Mouse (Mus musculus) cerebellum, adult 2 months (tissue): ENCODE measurements around the gene 4930562C15Rik. TPM values are rescaled to one million over a fixed set of nuclear protein-coding genes. Genes with fewer than 3 reads are reported as not detected.
A peak's percentile ranks its signal among the peaks of the same experiment; 100 is the strongest.

Source experiments
- DNase-seq, 2 experiments: peaks; one replicate each; pipeline ENCODE4 v3.0.0; 2021
- H3K27ac ChIP-seq: fragments of 200-500 bp; 2 replicates; pipeline ENCODE4 v1.5.1; 2012; ENCODE audit warnings: low read length, control low read depth, inconsistent platforms; ENCODE audit not compliant: insufficient read depth
- H3K27me3 ChIP-seq: fragments of 200-500 bp; 2 replicates; pipeline ENCODE4 v1.6.1; 2012; ENCODE audit warnings: inconsistent platforms, mild to moderate bottlenecking, low read length, moderate library complexity; ENCODE audit not compliant: control insufficient read depth, insufficient read depth
- H3K4me1 ChIP-seq: fragments of 200-500 bp; 2 replicates; pipeline ENCODE4 v1.6.1; 2011; ENCODE audit warnings: low read length; ENCODE audit not compliant: control insufficient read depth, insufficient read depth
- H3K4me3 ChIP-seq: fragments of 200-500 bp; replicated peaks from 2 replicates; pipeline ENCODE3; 2011; ENCODE audit warnings: mild to moderate bottlenecking, low read depth, low read length, control low read depth; ENCODE audit not compliant: insufficient read depth
- CTCF ChIP-seq: fragments of 200-500 bp; IDR thresholded peaks from 2 replicates; pipeline ENCODE4 v1.5.1; 2011; ENCODE audit warnings: low read depth, mild to moderate bottlenecking, control low read depth, low read length, moderate library complexity, borderline replicate concordance; ENCODE audit not compliant: insufficient read depth
- POLR2A ChIP-seq: fragments of 200-500 bp; IDR thresholded peaks from 2 replicates; pipeline ENCODE4 v1.6.1; 2011; ENCODE audit warnings: low read length, control low read depth, borderline replicate concordance; ENCODE audit not compliant: insufficient read depth
- WGBS: fragments of 180-500 bp; shearing (Covaris S2); methylation state at CpG from one replicate; pipeline ENCODE4 v1.1.7; 2018; 5-methylcytosine and 5-hydroxymethylcytosine counted together
- polyA plus RNA-seq: library from polyadenylated mRNA; depleted of rRNA; stranded (reverse); fragments of >200 nt; gene quantifications from 2 replicates; pipeline ENCODE4 v1.2.3, GENCODE M21; 2012

The 4930562C15Rik gene
- polyA plus RNA-seq, 1 experiment: not detected

GRCm38 (mm10) chr16:4827639-4828038 is 7.6 kb upstream of the 4930562C15Rik start:
- DNase-seq: no peak
- H3K4me3 ChIP-seq: no peak overlapping the region
- 90% methylated on average over 5 of the region's 5 CpGs for WGBS
- no peaks in the 10 kb centered on the region for H3K27me3 ChIP-seq
- no peaks in the 10 kb centered on the region for H3K4me1 ChIP-seq
- H3K27ac ChIP-seq: no peak overlapping the region
- TF ChIP-seq POLR2A: no peak
- TF ChIP-seq CTCF: no peak

DNA sequence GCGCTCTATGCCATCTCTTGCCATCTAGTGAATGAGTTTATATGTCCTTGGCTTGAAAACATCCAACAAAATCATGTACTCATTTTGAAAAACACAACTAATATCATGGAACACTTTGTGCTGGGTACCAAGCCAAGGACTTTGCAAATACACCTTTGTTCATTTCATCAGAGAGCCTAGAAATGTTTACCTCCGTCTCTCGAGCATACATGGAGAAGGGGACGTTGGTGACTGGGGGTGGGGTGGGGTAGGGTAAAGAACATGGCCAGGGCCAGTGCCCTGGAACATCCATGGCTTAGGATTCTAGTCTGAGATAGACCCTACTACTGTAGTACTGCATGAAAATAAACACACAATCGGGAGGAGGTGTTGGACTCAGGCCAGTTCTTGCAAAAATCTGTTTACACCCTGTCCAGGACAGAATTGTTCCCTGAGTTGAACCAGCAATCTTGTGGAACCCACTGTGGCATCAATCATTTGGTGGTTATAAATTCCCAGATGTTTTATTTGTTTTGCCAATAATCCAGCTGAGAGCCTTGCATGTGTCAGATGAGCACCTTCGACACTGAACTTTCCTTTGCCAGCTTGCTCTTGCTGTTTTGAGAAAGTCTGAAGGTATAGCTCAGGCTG is 5.8 kb upstream of the 4930562C15Rik start:
- 73% methylated on average over 6 of the region's 6 CpGs for WGBS
- DNase-seq: no peak
- H3K4me3 ChIP-seq: no peak overlapping the region
- no peak for TF ChIP-seq POLR2A
- TF ChIP-seq CTCF: no peak
- no peaks in the 10 kb centered on the region for H3K4me1 ChIP-seq
- no peak overlapping the region for H3K27ac ChIP-seq
- H3K27me3 ChIP-seq: no peaks in the 10 kb centered on the region

GRCm38 (mm10) chr16:4831650-4832419 is 3.4 kb upstream of the 4930562C15Rik start:
- WGBS: 61% methylated on average over 15 of the region's 15 CpGs
- TF ChIP-seq POLR2A (no peak), CTCF (0 out of 2 replicates have a peak, but pooled peaks have one; percentile 16)
- no peaks in the 10 kb centered on the region for H3K27me3 ChIP-seq
- H3K4me3 ChIP-seq: no peak overlapping the region
- no peak overlapping the region for H3K27ac ChIP-seq
- no peaks in the 10 kb centered on the region for H3K4me1 ChIP-seq
- no peak for DNase-seq

- no peak for TF ChIP-seq POLR2A
- no peak for TF ChIP-seq CTCF
- Histone ChIP-seq H3K4me1 (no peaks in the 10 kb centered on the region), H3K4me3 (no peak overlapping the region), H3K27me3 (no peaks in the 10 kb centered on the region), H3K27ac (no peak overlapping the region)
- WGBS: 55% methylated on average over 2 of the region's 2 CpGs
- no peak for DNase-seq
Measured at GRCm38 (mm10) chr16:4833858-4834257, 1.4 kb upstream of the 4930562C15Rik start.

DNA sequence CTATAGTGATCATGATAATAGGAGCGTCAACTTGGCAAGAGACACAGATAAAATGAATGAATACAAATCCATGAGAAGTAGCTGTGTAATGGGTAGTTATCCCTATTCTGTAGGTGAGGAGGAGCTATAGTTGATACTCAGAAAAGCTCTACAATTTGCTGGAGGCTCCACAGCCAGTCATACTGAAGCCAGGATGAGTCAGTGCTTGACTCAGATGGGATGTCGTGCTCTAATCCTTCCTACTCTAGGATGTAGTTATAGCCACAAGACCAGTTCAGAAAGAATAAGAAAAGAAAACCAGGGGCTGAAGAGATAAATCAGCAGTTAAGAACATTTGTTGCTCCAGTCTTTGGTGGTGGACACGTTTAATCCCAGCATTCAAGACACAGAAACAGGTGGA is 2.4 kb downstream of the 4930562C15Rik start:
- no peak overlapping the region for H3K4me3 ChIP-seq
- WGBS: 85% methylated on average over 3 of the region's 3 CpGs
- TF ChIP-seq CTCF: no peak
- no peak for TF ChIP-seq POLR2A

DNA sequence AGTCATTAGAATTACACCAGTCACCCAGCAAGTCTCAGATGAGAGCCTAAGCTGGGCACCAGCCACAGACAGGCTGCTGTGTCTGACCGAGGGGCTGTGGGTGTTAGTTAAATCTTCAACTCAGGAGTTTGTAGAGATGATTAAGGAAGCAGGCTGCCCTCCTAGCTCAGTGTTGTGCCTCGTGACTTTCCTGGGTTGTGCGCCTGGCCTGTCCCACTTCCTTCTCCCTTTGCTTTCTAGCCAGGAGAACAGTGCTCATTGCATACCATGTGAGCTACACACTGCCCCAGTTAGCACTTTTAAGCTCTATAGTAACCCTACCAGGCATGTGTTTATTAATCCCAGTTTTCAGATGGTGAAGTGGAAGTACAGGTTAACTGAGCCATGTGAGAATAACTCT is 4.3 kb downstream of the 4930562C15Rik start:
- no peaks in the 10 kb centered on the region for H3K4me1 ChIP-seq
- whole genome bisulfite sequencing: 77% methylated on average over 3 of the region's 3 CpGs
- DNase-seq: no peak
- TF ChIP-seq CTCF (no peak), POLR2A (no peak)
- no peak overlapping the region for H3K27ac ChIP-seq
- H3K27me3 ChIP-seq: no peaks in the 10 kb centered on the region
- H3K4me3 ChIP-seq: no peak overlapping the region

More for the DNA sequence above, 2.4 kb downstream of the 4930562C15Rik start:
- Histone ChIP-seq H3K27ac (no peak overlapping the region), H3K4me1 (no peaks in the 10 kb centered on the region), H3K27me3 (no peaks in the 10 kb centered on the region)
- no peak for DNase-seq

- no peak for DNase-seq
- Histone ChIP-seq H3K4me1 (no peaks in the 10 kb centered on the region), H3K27me3 (no peaks in the 10 kb centered on the region), H3K4me3 (no peak overlapping the region), H3K27ac (no peak overlapping the region)
- TF ChIP-seq POLR2A (no peak), CTCF (no peak)
- WGBS: 74% methylated on average over 8 of the region's 8 CpGs
Measured at GRCm38 (mm10) chr16:4840231-4840630, 5.0 kb downstream of the 4930562C15Rik start.

DNA sequence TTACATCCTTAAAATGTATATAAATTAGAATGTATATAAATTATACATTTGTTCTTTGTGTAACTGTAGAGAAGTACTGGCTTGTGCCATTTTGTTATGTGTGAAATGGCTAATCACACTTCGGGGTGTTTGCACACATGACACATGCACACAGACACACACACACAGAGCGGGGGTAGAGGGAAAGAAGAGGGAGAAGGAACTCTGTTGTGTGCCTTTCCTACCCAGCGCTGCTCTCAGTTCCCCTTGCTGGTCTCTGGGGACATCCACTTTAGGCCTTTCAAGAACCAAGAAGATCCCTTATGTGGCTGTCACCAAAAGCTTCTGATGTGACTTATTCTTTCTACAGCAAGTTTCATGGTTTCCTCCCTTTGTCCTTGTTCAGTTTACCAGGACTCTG is 11.8 kb downstream of the 4930562C15Rik start:
- no peak for TF ChIP-seq CTCF
- no peak for TF ChIP-seq POLR2A
- Histone ChIP-seq H3K27ac (no peak overlapping the region), H3K4me1 (no peaks in the 10 kb centered on the region), H3K4me3 (no peak overlapping the region), H3K27me3 (no peaks in the 10 kb centered on the region)
- WGBS: 78% methylated on average over 3 of the region's 3 CpGs
- DNase-seq: no peak
